Mouse (Mus musculus): ENCODE measurements around the gene Denr. TPM values are rescaled to one million over a fixed set of nuclear protein-coding genes. Genes with fewer than 3 reads are reported as not detected.
A peak's percentile ranks its signal among the peaks of the same experiment; 100 is the strongest.

Denr gene
- total and polyA plus RNA-seq, 2 experiments from 2014 or later, result 5.9 to 112 TPM

DNA sequence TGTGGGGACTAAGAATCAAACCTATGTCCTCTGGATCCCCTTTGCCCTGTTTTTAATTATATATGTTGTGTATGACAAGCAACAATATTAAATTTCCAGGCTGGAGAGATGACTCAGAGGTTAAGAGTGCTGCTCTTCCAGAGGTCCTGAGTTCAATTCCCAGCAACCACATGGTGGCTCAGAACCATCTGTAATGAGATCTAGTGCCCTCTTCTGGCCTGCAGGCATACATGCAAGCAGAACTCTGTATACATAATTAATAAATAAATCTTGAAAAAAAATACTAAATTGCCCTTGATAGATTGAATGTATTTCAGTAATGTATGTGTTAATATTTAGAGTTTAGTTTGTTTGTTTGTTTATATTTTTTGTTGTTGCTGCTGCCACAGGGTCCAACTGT is 26.0 kb downstream of the Denr start:
- no peak overlapping the region for H3K27ac ChIP-seq (ENCODE audit: low read depth)
- H3K4me2 ChIP-seq (ENCODE audit: low read depth, low read length), result no peak overlapping the region
- no peak for DNase-seq (ENCODE audit: low spot score)
- no peaks in the 10 kb centered on the region for H3K27me3 ChIP-seq (ENCODE audit: control insufficient read depth, insufficient read depth, low read length)
- TF ChIP-seq CTCF (IDR thresholded peaks at IDR 0.05; ENCODE audit: low read depth) (no peak), EP300 (IDR thresholded peaks at IDR 0.05; ENCODE audit: low read depth) (no peak)
- H3K4me3 ChIP-seq (ENCODE audit: low read depth, low read length), result no peak overlapping the region
- H3K36me3 ChIP-seq (replicated peaks; ENCODE audit: control insufficient read depth, insufficient read depth, low read length), result peaks cover 7% of the 10 kb centered on the region; the same call in 1 of the 2 replicates
- H3K9ac ChIP-seq (replicated peaks; ENCODE audit: low read depth, low read length), result no peak overlapping the region
- ATAC-seq (ENCODE audit: insufficient read depth, low read depth), result no peak
- no peaks in the 10 kb centered on the region for H3K9me3 ChIP-seq (replicated peaks; ENCODE audit: control insufficient read depth, low read length)
- peaks cover 6% of the 10 kb centered on the region; the same call in 1 of the 2 replicates for H3K4me1 ChIP-seq (ENCODE audit: control insufficient read depth, insufficient read depth)

DNA sequence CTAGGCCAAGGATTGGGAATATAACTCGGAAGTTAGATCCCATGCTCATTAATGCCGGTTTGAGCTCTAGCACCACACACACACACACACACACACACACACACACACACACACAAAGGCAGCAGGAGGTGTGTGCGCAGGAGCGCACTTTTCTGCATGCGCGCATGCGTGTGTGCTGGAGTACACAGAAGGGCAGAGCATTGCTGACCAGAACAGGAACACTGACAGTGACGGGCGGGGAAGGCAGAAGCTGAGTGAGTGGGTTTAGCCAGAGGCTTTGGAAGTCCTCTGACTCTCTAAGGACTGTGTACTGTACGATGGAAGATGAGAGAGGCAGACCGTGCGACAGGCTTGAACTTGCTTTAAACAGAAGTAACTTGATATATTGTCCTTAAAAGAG is 26.6 kb downstream of the Denr start:
- H3K4me2 ChIP-seq (ENCODE audit: low read depth, low read length), result no peak overlapping the region
- TF ChIP-seq CTCF (IDR thresholded peaks at IDR 0.05; ENCODE audit: low read depth), result no peak
- no peak for TF ChIP-seq EP300 (IDR thresholded peaks at IDR 0.05; ENCODE audit: low read depth)
- DNase-seq (ENCODE audit: low spot score) (no peak), ATAC-seq (ENCODE audit: insufficient read depth, low read depth) (no peak)
- no peak overlapping the region for H3K4me3 ChIP-seq (ENCODE audit: low read depth, low read length)
- WGBS, result 91% methylated on average over 12 of the region's 12 CpGs
- H3K9me3 ChIP-seq (replicated peaks; ENCODE audit: control insufficient read depth, low read length), result no peaks in the 10 kb centered on the region
- H3K27me3 ChIP-seq (ENCODE audit: control insufficient read depth, insufficient read depth, low read length), result no peaks in the 10 kb centered on the region
- 0 out of 2 replicates have a peak, but pooled peaks cover under 1% of the 10 kb centered on the region for H3K36me3 ChIP-seq (replicated peaks; ENCODE audit: control insufficient read depth, insufficient read depth, low read length)
- no peak overlapping the region for H3K9ac ChIP-seq (replicated peaks; ENCODE audit: low read depth, low read length)
- H3K27ac ChIP-seq (ENCODE audit: low read depth), result no peak overlapping the region
- H3K4me1 ChIP-seq (ENCODE audit: control insufficient read depth, insufficient read depth), result peaks cover 6% of the 10 kb centered on the region; the same call in 1 of the 2 replicates

DNA sequence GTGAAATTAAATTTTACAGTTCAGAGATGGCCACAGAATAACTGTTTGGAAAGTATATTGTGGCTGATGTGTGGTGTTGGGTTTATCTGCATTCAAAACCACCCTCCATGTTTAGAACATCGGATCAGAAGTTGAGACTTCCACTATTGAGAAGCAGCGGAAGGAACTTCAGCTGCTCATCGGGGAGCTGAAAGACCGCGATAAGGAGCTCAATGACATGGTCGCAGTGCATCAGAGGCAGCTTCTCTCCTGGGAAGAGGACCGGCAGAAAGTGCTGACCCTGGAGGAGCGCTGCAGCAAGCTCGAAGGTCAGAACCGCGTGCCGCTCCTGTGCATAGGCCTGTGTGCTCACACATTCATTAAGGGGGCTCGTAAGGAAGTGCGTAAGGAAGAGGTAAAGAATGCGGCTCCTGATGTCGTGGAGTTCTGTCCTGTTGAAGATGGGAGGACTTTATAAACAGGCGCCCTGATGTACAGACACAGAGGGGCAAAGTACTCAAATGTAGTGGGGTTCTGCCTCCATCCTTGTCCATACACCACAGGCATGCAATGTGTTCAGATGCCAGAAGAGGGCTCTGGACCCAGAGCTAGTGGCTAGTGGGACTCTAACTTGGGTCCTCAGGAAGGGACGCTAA is 27.1 kb downstream of the Denr start:
- Histone ChIP-seq H3K27ac (ENCODE audit: low read depth) (no peak overlapping the region), H3K36me3 (replicated peaks; ENCODE audit: control insufficient read depth, insufficient read depth, low read length) (no peaks in the 10 kb centered on the region), H3K27me3 (ENCODE audit: control insufficient read depth, insufficient read depth, low read length) (no peaks in the 10 kb centered on the region), H3K9ac (replicated peaks; ENCODE audit: low read depth, low read length) (no peak overlapping the region), H3K4me2 (ENCODE audit: low read depth, low read length) (peak overlapping the region; percentile 13; the same call in 1 of the 2 replicates), H3K4me3 (ENCODE audit: low read depth, low read length) (no peak overlapping the region), H3K9me3 (replicated peaks; ENCODE audit: control insufficient read depth, low read length) (no peaks in the 10 kb centered on the region), H3K4me1 (ENCODE audit: control insufficient read depth, insufficient read depth) (peaks cover 6% of the 10 kb centered on the region; the same call in 1 of the 2 replicates)
- WGBS, result 26% methylated on average over 18 of the region's 18 CpGs
- ATAC-seq (ENCODE audit: insufficient read depth, low read depth) (no peak), DNase-seq (ENCODE audit: low spot score) (no peak)
- no peak for TF ChIP-seq EP300 (IDR thresholded peaks at IDR 0.05; ENCODE audit: low read depth)
- peak; percentile 36; the same call in 1 of the 2 replicates for TF ChIP-seq CTCF (IDR thresholded peaks at IDR 0.05; ENCODE audit: low read depth)

DNA sequence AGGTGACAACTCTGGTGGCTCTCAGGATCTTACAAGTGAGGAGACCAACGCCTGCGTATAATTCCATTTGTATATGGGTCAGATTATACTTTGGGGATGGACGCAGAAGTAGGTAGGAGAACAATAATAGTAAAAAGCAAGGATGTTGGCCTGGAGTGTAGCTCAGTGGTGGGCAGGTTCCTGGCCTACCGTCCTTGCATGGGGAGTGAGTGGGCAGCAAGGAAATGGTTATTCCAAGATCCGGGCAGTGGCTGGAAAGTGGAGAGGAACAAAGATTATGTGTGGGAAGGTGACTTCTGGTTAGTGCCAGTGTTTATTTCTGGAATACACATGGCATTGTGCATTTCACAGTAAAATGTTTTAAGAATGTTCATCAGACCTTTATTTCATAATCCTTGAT is 29.0 kb downstream of the Denr start:
- Histone ChIP-seq H3K9me3 (replicated peaks; ENCODE audit: control insufficient read depth, low read length) (no peaks in the 10 kb centered on the region), H3K27ac (ENCODE audit: low read depth) (no peak overlapping the region), H3K9ac (replicated peaks; ENCODE audit: low read depth, low read length) (no peak overlapping the region), H3K36me3 (replicated peaks; ENCODE audit: control insufficient read depth, insufficient read depth, low read length) (no peaks in the 10 kb centered on the region), H3K4me2 (ENCODE audit: low read depth, low read length) (no peak overlapping the region), H3K27me3 (ENCODE audit: control insufficient read depth, insufficient read depth, low read length) (no peaks in the 10 kb centered on the region), H3K4me3 (ENCODE audit: low read depth, low read length) (no peak overlapping the region), H3K4me1 (ENCODE audit: control insufficient read depth, insufficient read depth) (0 out of 2 replicates have a peak, but pooled peaks cover 3% of the 10 kb centered on the region)
- 80% methylated on average over 5 of the region's 5 CpGs for WGBS
- TF ChIP-seq CTCF (IDR thresholded peaks at IDR 0.05; ENCODE audit: low read depth), result no peak
- no peak for TF ChIP-seq EP300 (IDR thresholded peaks at IDR 0.05; ENCODE audit: low read depth)
- no peak for DNase-seq (ENCODE audit: low spot score)
- no peak for ATAC-seq (ENCODE audit: insufficient read depth, low read depth)

DNA sequence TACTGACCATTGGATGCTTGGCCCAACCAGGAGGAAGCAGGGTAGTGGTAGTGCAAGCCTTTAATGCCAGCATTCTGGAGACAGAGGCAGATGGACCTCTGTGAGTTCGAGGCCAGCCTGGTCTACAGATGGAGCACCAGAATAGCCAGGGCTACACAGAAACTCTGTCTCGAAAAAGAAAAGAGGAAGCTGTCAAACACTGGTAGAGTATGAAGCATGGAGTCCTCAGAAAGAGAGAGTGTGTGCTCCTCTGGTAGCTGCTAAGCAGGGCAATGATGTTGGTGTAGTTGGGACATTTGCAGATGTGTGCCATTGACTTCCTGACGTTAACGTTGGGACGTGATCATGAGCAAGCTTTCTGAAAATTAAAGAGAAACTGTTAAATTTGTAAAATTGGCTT is 31.5 kb downstream of the Denr start:
- no peak for TF ChIP-seq CTCF (IDR thresholded peaks at IDR 0.05; ENCODE audit: low read depth)
- TF ChIP-seq EP300 (IDR thresholded peaks at IDR 0.05; ENCODE audit: low read depth), result no peak

DNA sequence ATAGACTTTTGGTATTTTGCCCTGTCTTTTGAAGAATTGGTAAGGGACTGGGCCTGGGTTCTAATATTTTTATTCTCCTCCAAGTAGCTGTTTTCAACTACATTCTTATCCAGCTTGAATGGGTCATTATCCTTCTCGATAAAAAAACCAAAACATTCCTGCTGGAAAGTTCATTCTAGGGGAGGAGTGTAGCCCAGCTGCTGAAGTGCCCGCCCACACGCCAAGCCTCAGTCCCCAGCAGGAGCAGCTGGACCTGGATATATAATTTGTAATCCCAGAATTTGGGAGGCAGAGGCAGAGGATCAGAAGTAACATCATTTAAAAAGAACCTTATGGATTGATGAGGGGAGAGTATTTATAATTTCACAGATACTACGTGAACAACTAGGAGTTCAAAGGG is 39.6 kb downstream of the Denr start:
- no peaks in the 10 kb centered on the region for H3K9me3 ChIP-seq (replicated peaks; ENCODE audit: control insufficient read depth, low read length)
- WGBS, result 69% methylated on average over 4 of the region's 4 CpGs
- no peaks in the 10 kb centered on the region for H3K36me3 ChIP-seq (replicated peaks; ENCODE audit: control insufficient read depth, insufficient read depth, low read length)
- DNase-seq (ENCODE audit: low spot score) (no peak), ATAC-seq (ENCODE audit: insufficient read depth, low read depth) (no peak)
- no peak overlapping the region for H3K9ac ChIP-seq (replicated peaks; ENCODE audit: low read depth, low read length)
- no peak overlapping the region for H3K4me3 ChIP-seq (ENCODE audit: low read depth, low read length)
- H3K4me1 ChIP-seq (ENCODE audit: control insufficient read depth, insufficient read depth), result no peaks in the 10 kb centered on the region
- no peak overlapping the region for H3K4me2 ChIP-seq (ENCODE audit: low read depth, low read length)
- no peaks in the 10 kb centered on the region for H3K27me3 ChIP-seq (ENCODE audit: control insufficient read depth, insufficient read depth, low read length)
- TF ChIP-seq CTCF (IDR thresholded peaks at IDR 0.05; ENCODE audit: low read depth), result no peak
- TF ChIP-seq EP300 (IDR thresholded peaks at IDR 0.05; ENCODE audit: low read depth), result no peak
- no peak overlapping the region for H3K27ac ChIP-seq (ENCODE audit: low read depth)

More for the DNA sequence above, 31.5 kb downstream of the Denr start:
- Histone ChIP-seq H3K4me2 (ENCODE audit: low read depth, low read length) (no peak overlapping the region), H3K4me3 (ENCODE audit: low read depth, low read length) (no peak overlapping the region), H3K27ac (ENCODE audit: low read depth) (no peak overlapping the region), H3K36me3 (replicated peaks; ENCODE audit: control insufficient read depth, insufficient read depth, low read length) (no peaks in the 10 kb centered on the region), H3K9ac (replicated peaks; ENCODE audit: low read depth, low read length) (no peak overlapping the region), H3K9me3 (replicated peaks; ENCODE audit: control insufficient read depth, low read length) (no peaks in the 10 kb centered on the region), H3K27me3 (ENCODE audit: control insufficient read depth, insufficient read depth, low read length) (no peaks in the 10 kb centered on the region), H3K4me1 (ENCODE audit: control insufficient read depth, insufficient read depth) (no peaks in the 10 kb centered on the region)
- WGBS, result 76% methylated on average over 5 of the region's 5 CpGs
- DNase-seq (ENCODE audit: low spot score), result no peak
- no peak for ATAC-seq (ENCODE audit: insufficient read depth, low read depth)
